Mouse (Mus musculus) hindbrain, embryonic 14.5 days (tissue): ENCODE measurements at regions not wholly inside any gene's neighbourhood (a gene's known extent, or its start where the extent isn't known, plus 50 kb on each side); places are given as distances from the start of the nearest gene placed in this dataset.
A peak's percentile ranks its signal among the peaks of the same experiment; 100 is the strongest.

Experiments used
- ATAC-seq: fragments of 200-750 bp; cut with Nextera tagmentation; 2 replicates; pipeline ENCODE4 v1.8.0; 2017; ENCODE audit warnings: moderate number of reproducible peaks, mild to moderate bottlenecking, moderate TSS enrichment, moderate library complexity; ENCODE audit not compliant: low FRiP score
- DNase-seq: peaks from one replicate; pipeline ENCODE4 v3.0.0-alpha.2; 2015; ENCODE audit warnings: low spot score
- H3K27ac ChIP-seq: fragments of 300-500 bp; sonication (generic); 2 replicates; pipeline ENCODE4 v1.5.1; 2014; ENCODE audit warnings: mild to moderate bottlenecking, moderate library complexity
- H3K27me3 ChIP-seq: fragments of 300-500 bp; sonication (generic); 2 replicates; pipeline ENCODE4 v1.6.1; 2014; ENCODE audit warnings: mild to moderate bottlenecking, low read length, mixed read lengths; ENCODE audit not compliant: control insufficient read depth, insufficient read depth
- H3K36me3 ChIP-seq: fragments of 300-500 bp; sonication (generic); replicated peaks from 2 replicates; pipeline ENCODE4 v1.6.1; 2014; ENCODE audit not compliant: control insufficient read depth, insufficient read depth
- H3K4me1 ChIP-seq: fragments of 300-500 bp; sonication (generic); replicated peaks from 2 replicates; pipeline ENCODE4 v1.6.1; 2014; ENCODE audit warnings: antibody characterized with exemption, low read length, mixed read lengths; ENCODE audit not compliant: control insufficient read depth, insufficient read depth
- H3K4me2 ChIP-seq: fragments of 300-500 bp; sonication (generic); replicated peaks from 2 replicates; pipeline ENCODE4 v1.6.1; 2014; ENCODE audit warnings: mild to moderate bottlenecking, moderate library complexity
- H3K4me3 ChIP-seq: fragments of 300-500 bp; sonication (generic); replicated peaks from 2 replicates; pipeline ENCODE4 v1.5.1; 2014; ENCODE audit warnings: mild to moderate bottlenecking, low read length
- H3K9ac ChIP-seq: fragments of 300-500 bp; sonication (generic); 2 replicates; pipeline ENCODE4 v1.6.1; 2014
- H3K9me3 ChIP-seq: fragments of 300-500 bp; sonication (generic); 2 replicates; pipeline ENCODE4 v1.6.1; 2016; ENCODE audit warnings: low read length; ENCODE audit not compliant: control insufficient read depth
- WGBS: fragments of 180-500 bp; shearing (Covaris S2); extraction: QIAGEN DNeasy Blood & Tissue Kit; methylation state at CpG from one replicate; pipeline ENCODE4 v1.1.7; 2014; 5-methylcytosine and 5-hydroxymethylcytosine counted together

DNA sequence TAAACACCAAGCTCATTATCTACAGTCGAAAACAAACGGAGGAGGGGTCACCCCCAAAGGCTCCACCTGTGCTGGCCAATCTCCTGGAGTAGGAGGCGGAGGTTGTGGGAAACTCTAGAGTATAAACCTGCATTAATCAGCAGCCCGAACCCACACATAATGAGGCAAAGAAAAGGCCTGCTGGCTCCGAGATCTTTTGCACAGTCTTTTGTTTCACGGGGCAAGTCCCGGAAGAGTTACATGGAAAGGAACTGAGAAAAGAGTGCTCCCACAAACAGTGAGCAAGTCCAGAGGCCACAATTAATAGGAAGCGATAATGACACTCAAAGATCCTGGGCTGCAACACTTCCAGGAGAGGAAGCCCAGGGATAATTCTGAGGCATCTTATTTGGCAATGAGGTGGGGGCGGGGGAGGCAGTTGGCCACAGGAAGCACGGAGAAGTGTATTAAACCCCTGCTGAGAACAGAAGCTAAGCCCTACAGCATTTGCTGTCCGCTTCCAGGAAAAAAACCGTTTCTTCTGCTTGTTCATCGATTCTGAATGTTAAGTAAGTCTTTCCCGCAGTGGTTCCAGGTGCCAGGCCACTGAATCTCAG lies 59.1 kb upstream of the Mamdc2 start:
- Histone ChIP-seq H3K4me3 (no peak overlapping the region), H3K9me3 (no peaks in the 10 kb centered on the region), H3K27me3 (no peaks in the 10 kb centered on the region), H3K4me1 (peaks cover 12% of the 10 kb centered on the region), H3K4me2 (peak overlapping the region; percentile 37), H3K36me3 (no peaks in the 10 kb centered on the region), H3K9ac (no peak overlapping the region), H3K27ac (peak overlapping the region; percentile 71)
- peak; percentile 52 for DNase-seq
- WGBS = 9% methylated on average over 14 of the region's 14 CpGs
- ATAC-seq = peak; percentile 73; the same call in 1 of the 2 replicates
